Mouse (Mus musculus): ENCODE data around the gene Zfp534.
"Not testable (repeated sequence)": the region's sequence is repeated elsewhere in the genome, so short reads cannot be mapped to it uniquely, and the experiment has no call there.

Zfp534 gene

GRCm38 (mm10) chr4:147702453-147702852 lies at the start of gene Zfp534:
TSS of gene Zfp534 (minus strand) at chr4:147702553.
- not testable (repeated sequence) for DNase-seq (ENCODE audit: low spot score)

- DNase-seq (ENCODE audit: low spot score): not testable (repeated sequence)
Measured at GRCm38 (mm10) chr4:147746255-147746654, 43.9 kb upstream of the Zfp534 start.

- DNase-seq (ENCODE audit: low spot score): not testable (repeated sequence)
Measured at GRCm38 (mm10) chr4:147738636-147739369, 36.5 kb upstream of the Zfp534 start.

- not testable (repeated sequence) for DNase-seq (ENCODE audit: low spot score)
Measured at GRCm38 (mm10) chr4:147655245-147655644, 47.1 kb downstream of the Zfp534 start.

DNA sequence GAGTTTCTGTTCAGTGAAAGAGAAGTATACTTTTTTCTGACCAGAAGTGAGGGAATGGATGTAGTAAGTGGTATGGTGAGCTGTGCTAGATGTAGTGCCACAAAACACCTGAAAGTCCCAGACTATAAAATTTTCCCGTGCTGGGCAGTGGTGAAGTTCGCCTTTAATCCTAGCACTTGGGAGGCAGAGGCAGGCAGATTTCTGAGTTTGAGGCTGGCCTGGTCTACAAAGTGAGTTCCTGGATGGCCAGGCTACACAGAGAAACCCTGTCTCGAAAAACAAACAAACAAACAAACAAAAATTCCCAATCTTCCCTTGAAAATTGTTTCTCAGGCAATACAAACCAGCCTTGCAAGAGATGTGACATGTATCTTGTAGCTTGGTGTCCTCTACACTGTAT lies 54.9 kb downstream of the Zfp534 start:
- not testable (repeated sequence) for DNase-seq (ENCODE audit: low spot score)

GRCm38 (mm10) chr4:147642413-147642812 lies 59.9 kb downstream of the Zfp534 start, which contains the start of gene Zfp979:
TSS of gene Zfp979 (minus strand) at chr4:147642513.
- not testable (repeated sequence) for DNase-seq (ENCODE audit: low spot score)

DNA sequence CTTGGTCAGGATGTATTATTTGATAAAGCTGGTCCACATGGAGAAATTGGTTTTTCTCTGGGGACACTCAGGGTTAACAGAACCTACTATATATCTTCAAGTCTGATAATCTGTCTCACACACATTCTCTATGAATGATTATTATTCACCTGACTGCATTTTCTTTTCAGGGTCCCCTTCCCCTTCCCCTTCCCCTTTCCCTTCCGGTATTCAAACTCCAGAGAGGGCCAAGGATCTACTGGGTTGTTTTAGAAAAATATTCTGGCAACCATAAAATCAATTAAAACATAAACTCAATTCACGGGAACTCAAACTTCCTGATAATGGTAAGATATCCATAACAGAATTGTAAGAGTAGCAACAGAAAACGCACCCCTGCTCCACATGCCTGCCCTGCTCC lies 60.4 kb downstream of the Zfp534 start:
- not testable (repeated sequence) for DNase-seq (ENCODE audit: low spot score)

DNA sequence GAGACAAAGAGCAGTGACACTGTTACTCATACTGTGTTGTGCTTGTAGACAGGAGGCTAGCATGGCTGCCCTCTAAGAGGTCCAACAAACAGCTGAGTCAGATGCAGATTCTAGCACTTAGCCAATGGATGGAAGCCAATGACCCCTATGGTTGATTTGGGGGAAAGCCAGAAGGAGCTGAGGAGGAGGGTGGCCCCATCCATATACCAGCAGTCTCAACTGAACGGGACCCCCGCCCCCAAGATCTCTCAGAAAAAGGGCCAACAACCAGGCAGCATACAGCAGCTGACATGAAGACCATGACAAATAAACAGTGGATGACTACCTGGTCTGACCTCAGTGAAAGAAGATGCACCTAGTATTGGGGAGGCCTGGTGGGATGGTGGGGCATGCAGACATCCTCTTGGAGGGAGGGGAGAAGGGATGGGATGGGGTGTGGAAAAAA lies 68.5 kb downstream of the Zfp534 start:
- DNase-seq (ENCODE audit: low spot score): not testable (repeated sequence)

All from urinary bladder, postnatal 10 days (tissue).